Mouse (Mus musculus) activated CD4-positive, CD25-positive, alpha-beta regulatory T cell, adult 4 months (primary cell): ENCODE data around the gene Hamp2. TPM values are rescaled to one million over a fixed set of nuclear protein-coding genes. Genes with fewer than 3 reads are reported as not detected.

Source experiments
- ATAC-seq: one replicate; pipeline ENCODE4 v1.8.0; 2017
- polyA plus RNA-seq, 2 experiments: library from polyadenylated mRNA; unstranded; fragments of 100-300 nt; shearing (Covaris generic); gene quantifications; one replicate each; pipeline ENCODE4 v1.2.1; 2017

Hamp2 gene
- polyA plus RNA-seq, 2 experiments from 2014 or later, result not detected

GRCm38 (mm10) chr7:30888786-30889185, 35.7 kb downstream of the Hamp2 start:
- ATAC-seq, result no peak

- ATAC-seq, result peak; percentile 85
Observed at GRCm38 (mm10) chr7:30887568-30888188, 36.8 kb downstream of the Hamp2 start.

- no peak for ATAC-seq
Observed at GRCm38 (mm10) chr7:30886852-30887251, 37.6 kb downstream of the Hamp2 start.

GRCm38 (mm10) chr7:30884047-30884446, 40.4 kb downstream of the Hamp2 start:
- no peak for ATAC-seq

GRCm38 (mm10) chr7:30881367-30881766, 43.1 kb downstream of the Hamp2 start:
- ATAC-seq, result no peak

- no peak for ATAC-seq
Observed at GRCm38 (mm10) chr7:30880176-30880575, 44.3 kb downstream of the Hamp2 start, which contains the start of gene Cd22. Gene Cd22 (minus strand): TSS chr7:30880342.

GRCm38 (mm10) chr7:30878950-30879349, 45.5 kb downstream of the Hamp2 start:
- no peak for ATAC-seq

GRCm38 (mm10) chr7:30873083-30873482, 51.4 kb downstream of the Hamp2 start:
- peak; percentile 43 for ATAC-seq

Other genes starting within 250 kb of the Hamp2 start
- gene 2200002J24Rik, start 225.8 kb downstream of the Hamp2 start, polyA plus RNA-seq, result not detected
- not detected for gene Atp4a, start 212.5 kb downstream of the Hamp2 start, polyA plus RNA-seq
- gene Tmem147, start 195.1 kb downstream of the Hamp2 start, polyA plus RNA-seq, result 10 to 100 TPM; 46.6 to 48.1 TPM
- gene Gapdhs, start 181.0 kb downstream of the Hamp2 start, polyA plus RNA-seq, result not detected
- under 1 TPM in 1 of 2 experiments, not detected in 1; 0.69 TPM for gene Sbsn, start 173.2 kb downstream of the Hamp2 start, polyA plus RNA-seq
- gene Dmkn, start 160.9 kb downstream of the Hamp2 start, polyA plus RNA-seq, result under 1 TPM in 1 of 2 experiments, not detected in 1; 0.17 TPM
- gene Krtdap, start 136.8 kb downstream of the Hamp2 start, polyA plus RNA-seq, result not detected
- gene Ffar2, start 100.9 kb downstream of the Hamp2 start, polyA plus RNA-seq, result under 1 TPM; 0.22 to 0.68 TPM
- gene Ffar3, start 68.5 kb downstream of the Hamp2 start, polyA plus RNA-seq, result not detected
- under 1 TPM; 0.19 to 0.28 TPM for gene Ffar1, start 63.1 kb downstream of the Hamp2 start, polyA plus RNA-seq
- gene Cd22, start 44.3 kb downstream of the Hamp2 start, polyA plus RNA-seq, result 1 to 10 TPM; 4.5 to 9.3 TPM
- gene Mag, start 9.8 kb downstream of the Hamp2 start, polyA plus RNA-seq, result not detected
- not detected for gene Hamp, start 19.4 kb upstream of the Hamp2 start, polyA plus RNA-seq
- gene Usf2, start 32.1 kb upstream of the Hamp2 start, polyA plus RNA-seq, result 10 to 100 TPM; 11.9 to 14.2 TPM
- gene Lsr, start 48.8 kb upstream of the Hamp2 start, polyA plus RNA-seq, result 1 to 10 TPM; 1.6 to 2.6 TPM
- under 1 TPM; 0.55 to 0.86 TPM for gene Fam187b, start 49.1 kb upstream of the Hamp2 start, polyA plus RNA-seq
- gene Fxyd5, start 117.8 kb upstream of the Hamp2 start, polyA plus RNA-seq, result 1,000 to 10,000 TPM; 2,132 to 2,220 TPM
- gene Fxyd7, start 126.8 kb upstream of the Hamp2 start, polyA plus RNA-seq, result not detected
- not detected for gene Fxyd1, start 132.5 kb upstream of the Hamp2 start, polyA plus RNA-seq
- under 1 TPM in 1 of 2 experiments, not detected in 1; 0.19 TPM for gene Lgi4, start 134.7 kb upstream of the Hamp2 start, polyA plus RNA-seq
- not detected for gene Fxyd3, start 152.0 kb upstream of the Hamp2 start, polyA plus RNA-seq
- gene Hpn, start 190.6 kb upstream of the Hamp2 start, polyA plus RNA-seq, result 1 to 10 TPM; 4.3 to 5.6 TPM
- gene Scn1b, start 202.3 kb upstream of the Hamp2 start, polyA plus RNA-seq, result not detected
- 100 to 1,000 TPM in 1 of 2 experiments, 10 to 100 TPM in 1; 81.1 to 115 TPM for gene Gramd1a, start 231.2 kb upstream of the Hamp2 start, polyA plus RNA-seq